Mouse (Mus musculus) layer of hippocampus, adult 11-12 months (tissue): ENCODE results near the gene Wapl.
A peak's percentile ranks its signal among the peaks of the same experiment; 100 is the strongest.

Source experiments
- DNase-seq: peaks from one replicate; pipeline ENCODE4 v3.0.0; 2022; ENCODE audit warnings: low spot score

Wapl gene

GRCm38 (mm10) chr14:34673395-34674228, at the start of gene Wapl:
Gene Wapl, plus strand, starts transcription at chr14:34673928.
- DNase-seq, result peak; percentile 97

GRCm38 (mm10) chr14:34626824-34627223, 46.9 kb upstream of the Wapl start:
- no peak for DNase-seq

- DNase-seq, result no peak
Observed at GRCm38 (mm10) chr14:34632722-34633448, 40.8 kb upstream of the Wapl start.

- no peak for DNase-seq
Observed at GRCm38 (mm10) chr14:34635192-34635591, 38.5 kb upstream of the Wapl start.

- DNase-seq, result no peak
Observed at GRCm38 (mm10) chr14:34635721-34636120, 38.0 kb upstream of the Wapl start.

GRCm38 (mm10) chr14:34644140-34644539, 29.6 kb upstream of the Wapl start:
- DNase-seq, result no peak

- no peak for DNase-seq
Observed at GRCm38 (mm10) chr14:34647870-34648475, 25.8 kb upstream of the Wapl start.

GRCm38 (mm10) chr14:34657131-34657530, 16.6 kb upstream of the Wapl start:
- DNase-seq, result no peak

GRCm38 (mm10) chr14:34660351-34660787, 13.4 kb upstream of the Wapl start:
- no peak for DNase-seq

GRCm38 (mm10) chr14:34660788-34661591, 12.7 kb upstream of the Wapl start:
- no peak for DNase-seq

GRCm38 (mm10) chr14:34661621-34662477, 11.9 kb upstream of the Wapl start:
- peak; percentile 10 for DNase-seq

GRCm38 (mm10) chr14:34662478-34662826, 11.3 kb upstream of the Wapl start:
- no peak for DNase-seq

- no peak for DNase-seq
Observed at GRCm38 (mm10) chr14:34663381-34663780, 10.3 kb upstream of the Wapl start.

- no peak for DNase-seq
Observed at GRCm38 (mm10) chr14:34669082-34669481, 4.6 kb upstream of the Wapl start.

GRCm38 (mm10) chr14:34670256-34670655, 3.5 kb upstream of the Wapl start:
- no peak for DNase-seq

GRCm38 (mm10) chr14:34674229-34674791, 582 bp downstream of the Wapl start:
- DNase-seq, result peak; percentile 30

- no peak for DNase-seq
Observed at GRCm38 (mm10) chr14:34674932-34675331, 1.2 kb downstream of the Wapl start.

- DNase-seq, result no peak
Observed at GRCm38 (mm10) chr14:34675347-34675865, 1.7 kb downstream of the Wapl start.

GRCm38 (mm10) chr14:34680815-34681214, 7.1 kb downstream of the Wapl start:
- DNase-seq, result no peak

- no peak for DNase-seq
Observed at GRCm38 (mm10) chr14:34684989-34685388, 11.3 kb downstream of the Wapl start.
